Mouse (Mus musculus) layer of hippocampus, adult 2 months (tissue): ENCODE measurements around the gene Ezh2. TPM values are rescaled to one million over a fixed set of nuclear protein-coding genes. Genes with fewer than 3 reads are reported as not detected.
A peak's percentile ranks its signal among the peaks of the same experiment; 100 is the strongest.
"Not testable (repeated sequence)": the region's sequence is repeated elsewhere in the genome, so short reads cannot be mapped to it uniquely, and the experiment has no call there.

ENCODE experiments used
- DNase-seq, 2 experiments: peaks; one replicate each; pipeline ENCODE4 v3.0.0; 2022; ENCODE audit warnings: low spot score in 2 of 2
- H3K27ac ChIP-seq: fragments of 200-600 bp; 2 replicates; pipeline ENCODE4 v1.8.1; 2022
- H3K4me3 ChIP-seq: fragments of 200-600 bp; 2 replicates; pipeline ENCODE4 v1.8.1; 2022; ENCODE audit warnings: mild to moderate bottlenecking
- CTCF ChIP-seq: fragments of 200-600 bp; conservative IDR thresholded peaks from 2 replicates; pipeline ENCODE4 v1.8.1; 2022; ENCODE audit warnings: antibody characterized with exemption, mild to moderate bottlenecking, moderate library complexity
- long read RNA-seq, 2 experiments: library from polyadenylated mRNA; stranded (forward); transcript quantifications; one replicate each; pipeline ENCODE4 v2.0.0; 2021; ENCODE audit warnings: borderline mapping rate in 2 of 2
- total RNA-seq, 2 experiments: library from RNA; stranded (reverse); gene quantifications; 2 replicates each; pipeline ENCODE4 v1.2.3; 2021

Ezh2 gene
- 10 to 100 TPM; 16.0 to 17.4 TPM for total RNA-seq
- long read RNA-seq, experiment 1 = 0 reads
- long read RNA-seq, experiment 2, partial matches to known transcripts = 0 of 3 reads
- long read RNA-seq, experiment 2, other reads (novel, unspliced or antisense) = 3 of 3 reads

DNA sequence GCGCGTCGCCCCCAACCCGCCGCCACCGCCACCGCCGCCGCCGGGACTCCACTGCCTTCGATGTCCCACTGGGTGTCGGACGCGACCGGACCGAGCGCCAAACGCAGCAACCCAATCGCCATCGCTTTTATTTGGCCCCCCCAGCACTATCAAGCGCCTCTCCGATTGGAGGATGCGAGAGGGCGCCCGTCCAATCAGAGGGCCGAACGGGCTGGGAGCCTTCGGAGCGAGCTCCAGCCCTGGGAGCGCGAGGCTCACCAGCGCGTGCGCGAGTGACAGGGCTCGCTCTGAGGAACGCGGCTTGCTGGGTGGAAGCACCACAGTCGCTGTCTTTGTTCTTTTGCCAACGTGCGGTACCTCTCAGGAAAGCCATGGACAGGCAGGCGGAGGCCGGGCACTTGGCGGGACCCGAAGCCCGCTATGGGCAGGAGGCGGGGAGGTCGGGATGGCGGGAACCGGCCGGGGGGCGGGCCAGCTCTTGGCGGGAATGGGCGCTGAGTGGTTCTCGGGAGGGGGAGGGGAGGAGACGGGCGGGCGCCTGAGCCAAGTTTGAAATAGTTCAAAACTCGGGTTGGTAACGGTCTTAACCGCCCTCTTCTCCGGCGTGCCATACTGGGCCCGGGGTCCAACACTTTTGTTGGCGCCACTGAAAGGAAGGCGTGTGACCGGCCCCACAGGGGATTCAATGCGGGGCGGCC, at the start of gene Ezh2:
Gene Ezh2, minus strand, starts transcription at position 416 of the 698 bp plus-strand sequence.
- peak; percentile 96 to 97 for DNase-seq
- TF ChIP-seq CTCF = no peak
- Histone ChIP-seq H3K4me3 (peak within 1 kb of the TSS; percentile 89), H3K27ac (peak within 1 kb of the TSS; percentile 83)

DNA sequence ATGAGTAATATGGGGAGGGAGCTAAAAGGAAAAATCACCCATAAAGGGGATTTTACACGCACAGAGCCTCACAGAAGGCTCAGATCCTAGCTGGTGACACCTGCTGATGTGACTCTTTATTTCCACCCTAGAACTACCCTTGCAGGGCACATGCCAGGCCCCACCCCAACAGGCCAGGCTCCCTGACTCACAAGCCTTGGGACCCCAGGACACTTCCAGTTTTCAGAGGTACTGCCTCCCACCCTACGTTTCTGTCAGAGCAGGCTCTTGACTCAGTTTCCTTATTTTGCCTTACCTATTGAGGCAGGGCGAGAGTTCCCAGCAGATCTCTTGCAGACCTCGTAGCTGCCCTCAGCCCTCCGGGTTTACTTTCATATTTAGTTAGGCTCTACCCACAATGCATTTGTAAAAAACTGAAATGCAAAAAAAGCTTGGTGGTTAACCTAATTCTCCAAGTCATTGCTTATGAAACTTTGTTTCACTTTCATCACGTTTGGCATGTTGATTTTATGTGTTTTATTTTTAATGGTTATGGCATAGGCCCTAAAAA, 41.5 kb upstream of the Ezh2 start:
- H3K4me3 ChIP-seq = no peak overlapping the region
- no peak for DNase-seq
- no peak for TF ChIP-seq CTCF

DNA sequence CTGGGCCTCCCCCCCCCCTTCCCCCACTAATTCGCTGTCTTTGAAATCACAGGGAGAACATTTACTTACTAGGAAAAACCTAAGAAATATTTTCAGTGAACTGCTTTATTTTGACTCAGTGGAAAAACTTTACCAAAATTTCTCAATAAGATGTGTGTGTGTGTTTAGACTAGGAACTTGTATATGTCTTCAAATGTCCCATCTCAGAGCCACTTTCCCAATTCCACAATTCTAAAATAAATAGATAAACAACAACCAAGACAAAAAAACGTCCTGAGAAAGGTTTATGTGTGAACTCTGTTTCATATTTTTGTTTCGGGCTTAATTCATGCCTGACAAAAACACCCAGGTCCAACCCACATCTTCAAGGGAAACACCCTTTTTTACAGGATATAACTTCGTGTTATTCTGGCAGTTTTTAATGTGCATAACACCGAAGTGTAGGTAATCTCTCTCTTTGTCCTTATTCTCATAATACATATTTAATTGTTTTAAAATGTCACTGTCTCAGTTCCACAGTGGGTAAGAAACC, 40.9 kb upstream of the Ezh2 start:
- Histone ChIP-seq H3K4me3 (no peak overlapping the region), H3K27ac (no peak overlapping the region)
- no peak for TF ChIP-seq CTCF
- no peak for DNase-seq

More for the DNA sequence above, 41.5 kb upstream of the Ezh2 start:
- H3K27ac ChIP-seq = no peak overlapping the region

DNA sequence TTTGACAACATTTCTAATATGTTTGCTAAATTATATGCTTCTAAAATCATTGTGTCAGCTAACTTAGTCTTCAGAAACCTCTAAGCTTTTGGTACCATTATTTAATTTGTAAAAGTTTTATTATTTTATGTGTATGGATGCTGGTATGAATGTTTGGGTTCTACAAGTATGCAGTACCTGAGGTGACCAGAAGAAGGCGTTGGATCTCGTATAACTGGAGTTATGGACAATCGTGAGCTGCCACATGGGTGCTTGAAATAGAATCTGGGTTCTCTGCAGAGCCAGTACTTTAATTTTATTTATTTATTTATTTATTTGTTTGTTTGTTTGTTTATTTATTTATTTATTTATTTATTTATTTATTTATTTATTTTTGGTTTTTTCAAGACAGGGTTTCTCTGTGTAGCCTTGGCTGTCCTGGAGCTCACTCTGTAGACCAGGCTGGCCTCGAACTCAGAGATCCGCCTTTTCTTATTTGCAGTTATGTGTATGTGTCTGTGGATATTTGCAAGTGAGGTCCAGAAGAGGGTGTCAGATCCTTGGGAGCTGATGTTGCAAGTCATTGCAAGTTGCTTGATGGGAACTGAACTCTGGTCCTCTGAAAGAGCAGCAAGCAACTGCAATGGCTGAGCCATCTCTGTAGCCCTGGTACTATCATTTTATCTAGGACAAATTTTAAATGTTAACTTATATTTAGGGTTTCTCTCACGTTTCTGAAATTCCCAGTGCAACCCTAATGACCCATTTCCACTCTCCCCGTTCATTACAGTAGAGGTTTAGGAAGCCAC, 40.3 kb upstream of the Ezh2 start:
- Histone ChIP-seq H3K27ac (no peak overlapping the region), H3K4me3 (no peak overlapping the region)
- TF ChIP-seq CTCF = peak; percentile 51
- DNase-seq = no peak

DNA sequence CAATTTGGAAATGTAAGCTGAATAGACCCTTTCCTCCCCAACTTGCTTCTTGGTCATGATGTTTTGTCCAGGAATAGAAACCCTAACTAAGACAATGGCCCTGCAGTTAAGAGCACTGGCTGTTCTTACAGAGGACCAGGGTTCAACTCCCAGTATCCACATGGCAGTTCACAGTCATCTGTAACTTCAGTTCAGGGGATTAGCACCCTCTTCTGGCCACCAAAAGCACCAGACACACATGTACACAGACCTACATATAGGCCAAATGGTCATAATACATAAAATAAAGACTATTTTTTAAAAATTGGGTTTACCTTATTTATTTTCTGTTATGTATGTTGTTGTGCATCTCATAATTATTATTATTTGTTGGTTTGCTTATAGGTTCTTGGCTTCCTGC, 38.3 kb upstream of the Ezh2 start:
- Histone ChIP-seq H3K4me3 (no peak overlapping the region), H3K27ac (no peak overlapping the region)
- no peak for DNase-seq
- TF ChIP-seq CTCF = peak; percentile 47

DNA sequence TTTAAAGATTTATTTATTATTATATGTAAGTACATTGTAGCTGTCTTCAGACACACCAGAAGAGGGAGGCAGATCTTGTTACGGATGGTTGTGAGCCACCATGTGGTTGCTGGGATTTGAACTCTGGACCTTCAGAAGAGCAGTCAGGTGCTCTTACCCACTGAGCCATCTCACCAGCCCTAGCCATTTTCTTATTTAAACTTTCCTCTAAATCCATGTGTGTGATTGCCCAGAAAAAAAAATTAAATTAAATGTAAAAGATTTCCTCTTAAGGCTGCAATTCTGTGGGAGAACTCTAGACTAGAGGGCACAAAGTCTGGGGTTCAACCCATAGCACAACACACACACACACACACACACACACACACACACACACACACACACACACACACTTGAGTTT, 34.9 kb upstream of the Ezh2 start:
- not testable (repeated sequence) for DNase-seq, H3K27ac ChIP-seq, H3K4me3 ChIP-seq

DNA sequence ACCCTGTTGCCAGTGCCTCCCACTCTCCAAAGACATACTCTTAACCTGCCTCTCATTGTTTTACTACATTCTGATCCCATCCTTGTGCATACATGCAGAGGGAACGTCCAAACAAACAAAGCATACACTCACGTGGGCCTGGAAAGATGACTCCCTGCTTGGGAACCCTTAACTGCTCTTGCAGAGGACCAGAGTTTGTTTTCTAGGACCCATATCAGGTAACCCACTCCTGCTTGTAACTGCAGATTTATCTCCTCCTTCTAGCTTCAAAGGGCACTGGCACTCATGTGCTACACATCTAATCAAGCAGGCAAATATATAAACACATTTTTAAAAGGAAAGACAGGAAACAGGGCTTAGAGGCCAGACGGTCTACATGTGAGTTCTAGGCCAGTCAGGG, 32.8 kb upstream of the Ezh2 start:
- DNase-seq = no peak
- no peak overlapping the region for H3K4me3 ChIP-seq
- TF ChIP-seq CTCF = no peak
- H3K27ac ChIP-seq = no peak overlapping the region

DNA sequence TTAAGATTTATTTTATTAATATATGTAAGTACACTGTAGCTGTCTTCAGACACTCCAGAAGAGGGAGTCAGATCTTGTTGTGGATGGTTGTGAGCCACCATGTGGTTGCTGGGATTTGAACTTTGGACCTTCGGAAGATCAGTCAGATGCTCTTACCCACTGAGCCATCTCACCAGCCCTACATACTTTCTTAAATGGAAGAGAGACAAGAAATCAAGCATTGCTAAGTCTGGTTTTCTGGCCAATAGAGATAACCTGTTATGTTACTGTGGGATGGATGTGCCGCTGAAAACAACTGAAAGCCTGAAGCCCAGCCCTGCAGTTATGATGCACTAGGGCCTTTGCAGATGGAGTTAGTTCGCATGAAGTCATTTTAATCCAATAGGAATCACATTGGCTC, 31.8 kb upstream of the Ezh2 start:
- not testable (repeated sequence) for H3K4me3 ChIP-seq

DNA sequence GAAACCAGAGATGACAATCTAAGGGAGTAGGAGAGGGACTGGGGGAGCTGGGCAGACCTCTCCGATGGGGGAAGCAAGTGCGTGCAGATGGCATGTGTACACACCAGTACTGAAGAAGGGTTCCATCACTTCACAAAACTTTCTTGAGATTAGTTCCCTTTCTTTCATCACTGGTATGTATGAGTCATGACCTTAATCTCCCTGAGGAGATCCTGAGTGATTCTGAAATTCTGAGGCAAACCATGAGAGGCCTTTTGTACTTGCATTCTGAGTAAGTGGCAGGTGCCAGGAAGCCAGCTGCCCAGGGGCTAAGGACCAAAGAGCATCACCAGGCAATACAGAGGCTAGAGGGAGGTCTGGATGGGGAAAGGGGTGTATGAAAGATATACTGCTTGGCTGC, 25.9 kb upstream of the Ezh2 start:
- no peak for DNase-seq
- no peak for TF ChIP-seq CTCF
- Histone ChIP-seq H3K4me3 (no peak overlapping the region), H3K27ac (no peak overlapping the region)

More for the DNA sequence above, 31.8 kb upstream of the Ezh2 start:
- not testable (repeated sequence) for H3K27ac ChIP-seq, DNase-seq

DNA sequence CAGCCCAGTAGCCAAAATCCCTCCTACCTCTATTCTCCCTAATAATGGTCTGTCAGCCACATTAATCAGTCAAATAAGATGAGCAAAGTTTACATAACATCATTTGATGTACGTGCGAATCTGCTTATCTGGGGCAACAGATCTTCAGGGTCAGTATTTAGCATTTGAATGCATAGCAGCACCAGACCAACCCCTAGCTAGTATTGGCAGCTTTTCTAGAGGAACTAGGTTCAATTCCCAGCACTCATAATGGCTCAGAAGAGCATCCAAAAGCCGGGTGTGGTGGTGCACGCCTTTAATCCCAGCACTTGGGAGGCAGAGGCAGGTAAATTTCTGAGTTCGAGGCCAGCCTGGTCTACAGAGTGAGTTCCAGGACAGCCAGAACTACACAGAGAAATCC, 13.2 kb upstream of the Ezh2 start:
- DNase-seq, H3K27ac ChIP-seq, H3K4me3 ChIP-seq: not testable (repeated sequence)

DNA sequence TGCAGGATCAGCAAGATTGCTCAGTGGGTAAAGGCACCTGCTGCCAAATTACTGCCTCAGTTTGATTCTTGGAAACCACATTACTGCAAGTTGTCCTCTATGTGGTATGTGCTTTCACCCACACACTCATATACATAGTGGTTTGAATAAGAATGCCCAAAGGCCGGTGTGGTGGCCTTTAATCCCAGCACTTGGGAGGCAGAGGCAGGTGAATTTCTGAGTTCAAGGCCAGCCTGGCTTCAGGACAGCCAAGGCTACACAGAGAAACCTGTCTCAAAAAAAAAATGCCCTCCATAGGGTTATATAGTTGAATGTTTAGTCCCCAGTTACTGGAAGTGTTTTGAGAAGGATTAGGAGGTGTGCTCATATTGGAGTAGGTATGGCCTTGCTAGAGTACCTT, 6.8 kb upstream of the Ezh2 start:
- no peak for DNase-seq
- Histone ChIP-seq H3K27ac (no peak overlapping the region), H3K4me3 (no peak overlapping the region)
- no peak for TF ChIP-seq CTCF

DNA sequence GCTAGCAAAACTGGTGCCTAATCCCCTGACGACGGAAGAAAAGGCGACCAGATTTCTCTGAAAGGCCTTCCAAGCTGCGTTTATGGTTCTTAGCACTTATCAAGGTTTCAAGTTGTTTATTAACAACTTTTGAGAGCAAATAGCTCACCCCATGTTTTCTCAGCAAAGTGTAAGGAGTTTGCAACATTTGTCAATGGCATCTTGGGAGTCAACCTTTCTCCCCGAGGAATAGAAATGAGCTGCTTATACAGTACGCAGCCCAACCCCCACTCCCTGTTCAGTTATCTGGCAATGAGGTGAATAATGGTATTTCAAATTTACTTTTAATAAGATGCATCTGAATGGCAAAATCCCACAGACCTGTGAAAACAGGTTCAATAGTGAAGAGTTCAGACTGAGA, 555 bp upstream of the Ezh2 start:
- H3K4me3 ChIP-seq = peak overlapping the region; percentile 89
- DNase-seq = no peak
- peak overlapping the region; percentile 83 for H3K27ac ChIP-seq
- TF ChIP-seq CTCF = no peak

DNA sequence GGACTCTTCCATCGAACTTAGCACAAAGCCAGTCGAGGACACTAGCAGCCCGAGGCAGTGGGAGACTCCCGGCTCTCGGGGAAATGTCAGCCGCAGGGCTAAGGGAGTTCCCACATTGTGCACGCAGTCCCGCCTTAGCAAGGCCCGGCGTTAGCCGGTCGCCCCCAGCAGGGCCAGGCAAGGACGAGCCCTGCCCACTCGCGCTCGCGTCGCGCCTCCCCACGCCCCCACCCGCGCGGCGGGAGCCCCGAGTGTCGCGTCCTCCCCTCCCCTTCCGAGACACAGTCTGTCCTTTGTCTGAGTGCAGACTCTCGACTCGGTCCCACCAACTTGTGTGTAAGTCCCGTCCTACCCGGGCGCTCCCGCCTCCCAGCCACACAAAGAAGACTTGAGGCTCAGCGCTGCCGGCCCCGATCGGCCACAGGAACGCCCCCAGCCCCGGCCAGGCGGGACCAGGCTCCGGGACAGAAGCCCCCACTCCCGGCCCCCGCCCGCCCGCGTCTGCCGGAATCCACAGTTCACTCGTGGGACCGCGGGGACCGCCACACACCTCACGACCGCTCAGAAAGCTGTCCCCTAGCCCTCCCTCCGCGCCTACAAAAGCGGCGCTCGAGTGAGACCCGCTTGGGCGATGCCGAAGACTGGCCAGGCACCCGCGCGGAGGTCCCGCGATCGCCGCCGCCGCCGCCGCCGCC, 853 bp downstream of the Ezh2 start:
- no peak for TF ChIP-seq CTCF
- peak overlapping the region; percentile 83 for H3K27ac ChIP-seq
- peak overlapping the region; percentile 89 for H3K4me3 ChIP-seq
- peak; percentile 41 to 46 for DNase-seq
